Mouse (Mus musculus) gastrocnemius, adult 2 months (tissue): ENCODE data around the gene Limch1. TPM values are rescaled to one million over a fixed set of nuclear protein-coding genes. Genes with fewer than 3 reads are reported as not detected.

Source experiments
- DNase-seq: peaks from one replicate; pipeline ENCODE4 v3.0.0; 2022
- H3K27ac ChIP-seq: fragments of 200-600 bp; 2 replicates; pipeline ENCODE4 v1.8.1; 2022; ENCODE audit warnings: mild to moderate bottlenecking
- H3K4me3 ChIP-seq: fragments of 200-600 bp; 2 replicates; pipeline ENCODE4 v1.8.1; 2022; ENCODE audit warnings: mild to moderate bottlenecking, moderate library complexity
- CTCF ChIP-seq: fragments of 200-600 bp; IDR thresholded peaks from 2 replicates; pipeline ENCODE4 v1.8.1; 2022; ENCODE audit warnings: antibody characterized with exemption, mild to moderate bottlenecking, moderate library complexity
- intact Hi-C: fragments of 180-260 bp; cut with DNase I; formaldehyde crosslinking; loops from one replicate; pipeline ENCODE4 v1.15.1; 2025
- microRNA-seq: library from miRNA; unstranded; fragments of <30 nt; microRNA quantifications from one replicate; pipeline ENCODE4 v1.2.0, GENCODE M21; 2021
- total RNA-seq, 2 experiments: library from RNA; stranded (reverse); gene quantifications; 2 replicates each; pipeline ENCODE4 v1.2.3; 2021

Limch1 gene
- total RNA-seq, 2 experiments from 2014 or later = 106 to 139 TPM

DNA sequence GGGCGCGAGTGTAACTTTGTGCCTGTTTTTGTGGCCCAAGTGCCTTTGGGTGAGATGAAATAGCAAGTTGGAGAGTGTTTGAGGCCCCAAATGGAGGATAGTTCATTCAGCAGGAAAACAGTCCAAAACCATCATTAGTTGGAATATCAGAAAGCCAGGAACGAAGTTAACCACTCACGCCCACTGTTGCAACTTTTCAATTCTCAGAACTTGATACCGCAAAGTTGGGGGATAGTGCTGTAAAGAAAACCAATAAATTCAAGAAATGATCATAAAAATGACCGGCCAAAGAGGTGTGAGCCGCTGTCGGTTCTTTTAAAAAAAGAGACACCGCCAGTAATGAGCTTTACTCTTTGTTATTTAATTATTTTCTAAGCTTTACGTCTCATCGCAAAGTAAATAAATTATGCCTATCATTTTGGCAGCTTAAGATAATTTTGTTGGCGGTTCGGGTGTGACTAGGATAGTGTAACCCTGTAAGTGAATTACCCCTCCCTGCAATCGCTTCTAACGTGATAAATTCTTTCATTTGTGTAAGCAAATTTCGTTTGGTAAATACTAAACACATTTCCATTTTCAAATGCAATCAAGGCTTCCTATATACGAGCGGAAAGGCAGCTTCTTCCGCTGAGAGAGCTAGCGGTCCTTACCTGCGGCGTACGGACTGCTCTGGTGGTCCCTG lies 352.6 kb downstream of the Limch1 start:
- H3K27ac ChIP-seq = no peak overlapping the region
- intact Hi-C loops = loop anchor here (10.0 kb wide), 1 partner anchor 127 kb away; no protein-coding TSS in a partner anchor
- DNase-seq = no peak
- H3K4me3 ChIP-seq = no peak overlapping the region
- TF ChIP-seq CTCF = no peak

- Histone ChIP-seq H3K4me3 (no peak within 1 kb of the TSS), H3K27ac (no peak within 1 kb of the TSS)
- no peak for DNase-seq
- intact Hi-C loops = loop anchor here (10.0 kb wide), 1 partner anchor 126 kb away; no protein-coding TSS in a partner anchor
- TF ChIP-seq CTCF = no peak
Observed at GRCm38 (mm10) chr5:67098733-67099323, 353.2 kb downstream of the Limch1 start, which contains the start of gene Phox2b. TSS of gene Phox2b (minus strand) at chr5:67099301.

DNA sequence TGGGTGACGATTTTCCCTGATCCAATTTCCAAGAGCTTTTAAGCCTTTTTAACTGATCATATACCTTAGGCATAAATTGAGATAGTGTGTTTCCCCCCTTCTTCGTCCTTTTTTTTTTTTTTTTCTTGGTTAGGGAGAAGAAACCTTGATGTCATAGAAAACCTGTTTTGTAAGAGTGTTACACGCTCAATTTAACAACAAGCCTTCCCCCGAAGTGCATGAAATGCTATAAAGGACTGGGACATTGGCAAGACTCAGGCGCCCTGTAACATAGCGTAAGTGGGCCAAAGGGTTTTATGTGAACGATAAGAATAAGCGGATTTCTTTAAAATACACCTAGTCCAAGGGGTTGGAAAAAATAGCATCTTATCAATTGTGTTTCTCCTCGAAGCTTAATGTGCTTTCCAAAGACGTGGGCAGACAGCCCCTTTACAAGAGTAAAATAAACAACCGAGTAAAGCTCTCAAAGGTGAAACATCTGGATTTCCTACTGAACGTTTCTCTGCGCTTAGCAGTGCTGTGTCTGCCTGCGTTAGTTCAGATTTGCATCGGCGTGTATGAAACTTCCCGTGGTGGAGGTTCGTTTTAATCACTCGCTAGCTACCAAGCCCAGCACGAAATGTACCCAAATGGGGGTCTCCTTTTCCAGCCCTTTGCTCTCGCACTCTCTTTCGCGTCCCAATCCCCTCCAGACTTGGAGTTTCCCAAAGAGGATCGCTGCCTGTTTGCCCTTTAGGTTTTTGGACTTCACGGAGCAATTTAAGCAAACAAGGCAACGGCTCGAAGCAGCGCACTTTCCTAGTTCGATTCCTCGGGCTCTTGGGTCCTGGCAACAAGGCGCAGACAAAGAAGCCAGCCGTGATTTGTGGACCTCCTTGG lies 354.0 kb downstream of the Limch1 start:
- TF ChIP-seq CTCF = no peak
- Histone ChIP-seq H3K27ac (no peak overlapping the region), H3K4me3 (no peak overlapping the region)
- no peak for DNase-seq
- intact Hi-C loops = loop anchor here (10.0 kb wide), 1 partner anchor 125 kb away; no protein-coding TSS in a partner anchor

DNA sequence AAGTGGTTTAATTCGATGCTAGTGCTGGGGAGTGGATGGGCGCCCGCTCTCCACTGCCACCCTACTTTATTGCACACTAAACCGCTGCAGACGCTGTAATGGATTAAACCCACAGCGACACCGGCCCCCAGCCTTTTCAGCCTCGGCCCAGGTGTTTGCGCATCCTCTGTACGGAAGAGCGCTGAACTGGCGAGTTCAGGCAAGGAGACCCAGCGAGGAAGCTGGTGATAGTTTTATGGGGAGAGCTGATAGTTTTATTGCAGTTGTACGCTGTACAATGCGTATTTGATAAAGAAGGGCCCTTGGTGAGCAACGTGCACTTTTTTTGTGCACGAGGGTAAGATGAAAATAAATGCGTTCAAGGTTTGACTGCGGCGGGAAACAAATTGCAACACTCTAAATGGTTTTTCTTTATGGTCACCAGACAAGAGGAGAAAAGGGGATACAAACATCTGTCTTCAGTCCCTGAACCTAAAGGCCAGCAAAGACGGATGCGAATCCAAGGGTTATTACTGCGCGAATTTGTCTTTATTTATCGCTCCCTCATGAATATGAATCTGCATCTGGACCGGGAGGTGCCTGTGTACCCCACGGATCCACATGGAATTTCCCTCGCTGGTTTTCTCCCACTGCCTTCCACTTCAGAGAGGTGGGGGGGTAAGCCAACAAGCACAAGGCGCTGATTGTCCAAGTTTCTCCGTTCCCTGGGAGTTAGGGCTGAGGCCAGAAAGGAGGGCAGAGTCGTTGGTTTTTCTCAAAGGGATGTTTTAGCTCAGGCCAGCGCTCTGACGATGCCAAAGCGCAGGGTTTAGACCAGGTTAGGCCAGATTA lies 355.2 kb downstream of the Limch1 start:
- intact Hi-C loops = no loop called here
- no peak for DNase-seq

DNA sequence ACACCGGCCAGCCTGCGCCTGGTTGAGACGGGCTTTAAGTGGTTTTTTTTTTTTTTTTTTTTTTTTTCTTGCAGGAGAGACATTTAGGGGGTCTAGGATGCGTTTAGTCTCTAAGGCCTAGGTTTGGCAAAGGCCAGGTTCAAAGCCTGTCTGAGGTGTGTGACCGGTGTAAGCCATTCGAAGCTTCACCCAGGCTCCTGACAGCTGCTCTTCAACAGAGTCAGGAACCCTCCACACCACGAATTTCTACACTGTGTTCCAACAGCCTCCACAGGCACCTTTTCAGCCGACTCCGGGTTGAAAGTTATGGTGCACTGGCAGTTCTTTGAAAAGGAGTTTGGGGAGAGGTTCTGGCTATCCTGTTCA lies 355.8 kb downstream of the Limch1 start:
- H3K27ac ChIP-seq = no peak overlapping the region
- no peak for DNase-seq
- intact Hi-C loops = no loop called here
- H3K4me3 ChIP-seq = no peak overlapping the region
- TF ChIP-seq CTCF = no peak

More for the DNA sequence above, 355.2 kb downstream of the Limch1 start:
- no peak for TF ChIP-seq CTCF
- no peak overlapping the region for H3K27ac ChIP-seq
- H3K4me3 ChIP-seq = no peak overlapping the region

DNA sequence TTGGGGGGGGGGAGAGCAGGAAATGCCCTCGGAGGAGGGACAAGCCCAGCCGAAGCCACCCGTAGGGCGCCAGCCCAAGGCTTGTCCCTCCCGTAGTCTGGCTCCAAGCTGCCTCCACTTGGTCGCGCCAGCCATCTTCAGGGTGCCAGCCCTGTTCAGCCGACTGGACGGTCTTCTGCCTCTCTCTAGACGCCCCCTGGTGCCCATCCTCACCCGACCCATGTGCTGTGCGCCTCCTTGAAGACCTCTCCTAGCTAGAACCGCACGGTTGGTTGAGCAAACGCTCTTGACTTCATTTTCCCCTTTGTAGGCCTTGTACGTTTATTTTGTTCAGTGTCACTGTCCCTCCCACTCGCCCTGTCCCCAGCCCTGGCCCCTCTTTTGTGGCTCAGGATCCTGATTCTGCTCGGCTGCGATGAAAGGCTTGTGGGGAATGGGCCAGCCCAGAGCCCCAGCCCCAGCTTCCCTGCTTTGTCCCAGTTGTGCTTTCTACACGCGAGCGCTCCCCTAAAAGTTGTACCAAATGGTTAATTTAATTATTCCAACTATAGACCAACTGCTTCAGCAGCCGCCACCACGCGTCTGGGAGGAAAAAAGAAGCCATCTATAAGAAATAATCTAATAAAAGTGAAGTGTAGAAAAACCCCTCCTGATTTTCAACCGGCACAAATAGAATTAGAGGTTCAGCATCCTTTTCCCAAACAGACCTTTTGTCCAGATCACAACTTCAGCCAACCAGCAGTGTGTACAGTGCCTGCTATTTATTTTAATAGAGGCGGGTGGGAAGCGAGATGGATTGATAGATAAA lies 356.4 kb downstream of the Limch1 start:
- intact Hi-C loops = no loop called here
- no peak overlapping the region for H3K27ac ChIP-seq
- DNase-seq = no peak
- no peak overlapping the region for H3K4me3 ChIP-seq
- TF ChIP-seq CTCF = no peak

DNA sequence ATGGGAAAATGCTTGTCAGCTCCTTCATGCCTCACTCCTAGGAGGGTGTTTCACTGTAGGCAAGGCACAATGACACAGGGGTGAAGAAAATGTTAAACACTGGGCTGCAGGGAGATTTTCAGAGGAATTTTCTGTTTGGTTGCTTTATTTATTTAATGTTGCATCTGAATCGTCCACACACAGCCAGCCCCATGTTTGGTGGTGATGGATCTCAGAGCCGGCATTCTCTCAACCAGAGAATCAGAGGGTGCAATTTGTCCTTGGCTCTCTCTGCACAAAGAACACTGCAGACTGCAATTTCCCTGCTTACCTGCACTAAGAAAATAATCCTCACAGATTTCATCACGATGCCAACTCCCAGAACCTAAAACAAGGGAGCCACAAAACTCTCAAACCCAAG lies 357.4 kb downstream of the Limch1 start:
- DNase-seq = no peak
- H3K27ac ChIP-seq = no peak overlapping the region
- intact Hi-C loops = no loop called here
- H3K4me3 ChIP-seq = no peak overlapping the region
- no peak for TF ChIP-seq CTCF

- intact Hi-C loops = no loop called here
- no peak for DNase-seq
- H3K4me3 ChIP-seq = no peak overlapping the region
- TF ChIP-seq CTCF = no peak
- no peak overlapping the region for H3K27ac ChIP-seq
Observed at GRCm38 (mm10) chr5:67106261-67106660, 360.6 kb downstream of the Limch1 start.

Small RNAs within 50 kb of the gene (microRNA-seq; reads per million reads assigned to microRNA genes)
- gene Gm23841 = not detected

Other genes with a start within 250 kb of the Limch1 start
- 10 to 100 TPM; 35.9 to 43.2 TPM for gene Apbb2, start 127.0 kb upstream of the Limch1 start, total RNA-seq
- 1 to 10 TPM; 3.4 to 5.3 TPM for gene Uchl1, start 69.7 kb upstream of the Limch1 start, total RNA-seq